Comparison of ENCODE assay signal across 26 mouse cellular contexts in the genomic region with DNA sequence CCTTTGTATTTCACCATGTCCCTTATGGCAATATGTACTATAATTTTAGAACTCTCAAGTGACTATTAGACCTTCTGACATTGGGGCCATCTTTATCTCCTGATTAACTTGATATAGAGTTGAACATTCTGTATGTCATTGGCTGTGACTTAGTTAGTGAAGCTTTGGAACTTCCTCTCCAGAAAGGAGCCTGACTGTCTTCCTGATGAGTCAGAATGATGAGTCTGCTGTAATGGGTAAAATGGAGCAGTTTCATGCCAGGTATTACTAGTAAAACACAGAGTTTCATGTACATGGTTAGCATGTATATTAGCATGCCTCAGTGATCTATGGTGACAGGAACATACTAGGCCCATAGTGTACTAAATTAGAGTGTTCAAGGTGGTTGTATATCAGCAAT.
A peak's percentile ranks its signal among the peaks of the same experiment; 100 is the strongest.
DNase-seq lines count a peak whose midpoint lies in the region; ATAC-seq and TF ChIP-seq lines count a peak whose summit lies in the region.
"Had no signal": no experiment of that assay in that cellular context is flagged by ENCODE, and none has a peak within 500 bp of the region (broad histone marks: within the 10 kb centered on the region; RNA-seq: fewer than 3 reads in every experiment).

No protein-coding gene starts in this region.

- TF ChIP-seq POLR2A in embryonic fibroblast, embryonic 13.5 days (IDR thresholded peaks at IDR 0.05; ENCODE audit: low read depth, low read length), result no peak

- H3K4me1 ChIP-seq in embryonic fibroblast, embryonic 13.5 days (ENCODE audit: control insufficient read depth, insufficient read depth, low read length), result no peaks in the 10 kb centered on the region
- H3K4me1 ChIP-seq: hindbrain, embryonic 13.5 days had no signal

- no peak for ATAC-seq in megakaryocyte-erythroid progenitor cell, adult 5-6 weeks (replicated peaks; ENCODE audit: low FRiP score, low TSS enrichment, poor library complexity, severe bottlenecking)
- ATAC-seq: CD4-positive, CD25-positive, alpha-beta regulatory T cell, adult 4 months; forebrain, embryonic 14.5 days; forebrain, postnatal 0 days; intestine, postnatal 0 days had no signal

- H3K27ac ChIP-seq in embryonic fibroblast, embryonic 13.5 days (ENCODE audit: insufficient read depth, low read length), result peak overlapping the region; percentile 38; the same call in 1 of the 2 replicates
- H3K27ac ChIP-seq: heart, embryonic 15.5 days; hindbrain, embryonic 10.5 days; hindbrain, embryonic 13.5 days had no signal

- peak; percentile 69 for DNase-seq in 3T3-L1 (ENCODE audit: low read depth, low spot score)
- DNase-seq in Muller cell, postnatal 12 days (ENCODE audit: inconsistent ontology term), result peak; percentile 22
- no peak for DNase-seq in frontal cortex, postnatal 25 days (ENCODE audit: low spot score in 2 of 2)
- no peak for DNase-seq in thymus, postnatal 36 days
- DNase-seq: adrenal gland, adult 2 months; adrenal gland, postnatal 14 days; B cell, adult 2 months; cerebellum, adult 11 months; cerebellum, adult 8-10 months; cerebellum, postnatal 10 days; cerebellum, postnatal 36 days; forebrain, postnatal 0 days; gastrocnemius, postnatal 25 days; heart, adult 18-20 months; heart, postnatal 10 days; heart, postnatal 36 days; kidney, adult 2 months had no signal

- no peak overlapping the region for H3K4me3 ChIP-seq in embryonic fibroblast, embryonic 13.5 days (ENCODE audit: insufficient read depth, low read length)
- H3K4me3 ChIP-seq: heart, embryonic 12.5 days; heart, embryonic 15.5 days; hindbrain, embryonic 10.5 days; hindbrain, embryonic 13.5 days had no signal

- no peak for TF ChIP-seq CTCF in embryonic fibroblast, embryonic 13.5 days (IDR thresholded peaks at IDR 0.05; ENCODE audit: borderline replicate concordance, insufficient read depth, low read length)

Comparison
In these comparisons a context has a peak if more than half of its experiments do, and no peak if none do; other contexts are left out.
1. DNase-seq: peak in 3T3-L1 (single experiment) and Muller cell, postnatal 12 days (single experiment); none in frontal cortex, postnatal 25 days (0 of 2) and thymus, postnatal 36 days (0 of 2).